Mouse (Mus musculus) MEL (cell line): ENCODE results near the gene Chst14. TPM values are rescaled to one million over a fixed set of nuclear protein-coding genes. Genes with fewer than 3 reads are reported as not detected.

Experiments used
- DNase-seq: peaks from one replicate; pipeline ENCODE4 v3.0.0; 2011; ENCODE audit warnings: low read depth, low spot score
- H3K27ac ChIP-seq: 2 replicates; pipeline ENCODE4 v1.5.1; 2012; ENCODE audit warnings: low read depth, mild to moderate bottlenecking, control low read depth, low read length, moderate library complexity; ENCODE audit not compliant: control insufficient read depth
- H3K27me3 ChIP-seq, 2 experiments: fragments of 150-350 bp in 1 of 2; sonication (generic) in 1 of 2; 2 replicates each; pipeline ENCODE4 v1.6.1; 2012; ENCODE audit warnings: low read length in 2 of 2, mild to moderate bottlenecking in 2 of 2, improper control_type of control experiment in 1 of 2, moderate library complexity in 1 of 2; ENCODE audit not compliant: insufficient read depth in 2 of 2, control insufficient read depth in 1 of 2
- H3K36me3 ChIP-seq, 2 experiments: 2 replicates each; pipeline ENCODE4 v1.6.1; 2012 to 2014; ENCODE audit warnings: low read length in 2 of 2, improper control_type of control experiment in 1 of 2, inconsistent platforms in 1 of 2, mild to moderate bottlenecking in 1 of 2; ENCODE audit not compliant: insufficient read depth in 2 of 2, control insufficient read depth in 1 of 2
- H3K4me1 ChIP-seq, 2 experiments: fragments of 150-350 bp in 1 of 2; sonication (generic) in 1 of 2; 2 replicates each; pipeline ENCODE4 v1.6.1; 2012; ENCODE audit warnings: low read length in 2 of 2, improper control_type of control experiment in 1 of 2, mild to moderate bottlenecking in 1 of 2; ENCODE audit not compliant: insufficient read depth in 2 of 2, control insufficient read depth in 1 of 2
- H3K4me3 ChIP-seq, 2 experiments: fragments of 150-350 bp in 1 of 2; sonication (generic) in 1 of 2; 2 replicates each; pipeline ENCODE4 v1.5.1; 2012; ENCODE audit warnings: low read depth in 2 of 2, low read length in 2 of 2, mild to moderate bottlenecking in 2 of 2, moderate library complexity in 2 of 2, control low read depth in 1 of 2, improper control_type of control experiment in 1 of 2; ENCODE audit not compliant: control insufficient read depth in 1 of 2, insufficient read depth in 1 of 2
- H3K79me2 ChIP-seq: 2 replicates; pipeline ENCODE4 v1.6.1; 2012; ENCODE audit warnings: mild to moderate bottlenecking, low read length, moderate library complexity; ENCODE audit not compliant: control insufficient read depth, poor library complexity, insufficient read depth
- H3K9ac ChIP-seq: 2 replicates; pipeline ENCODE4 v1.6.1; 2012; ENCODE audit warnings: low read depth, mild to moderate bottlenecking, control low read depth, low read length, moderate library complexity; ENCODE audit not compliant: control insufficient read depth, poor library complexity, severe bottlenecking
- H3K9me3 ChIP-seq: fragments of 150-350 bp; sonication (generic); replicated peaks from 2 replicates; pipeline ENCODE4 v1.6.1; 2012; ENCODE audit warnings: mild to moderate bottlenecking, low read length, improper control_type of control experiment, moderate library complexity; ENCODE audit not compliant: insufficient read depth
- BHLHE40 ChIP-seq: IDR thresholded peaks from 2 replicates; pipeline ENCODE4 v1.6.1; 2012; ENCODE audit warnings: low read depth, mild to moderate bottlenecking, inconsistent platforms, low read length, improper control_type of control experiment, borderline replicate concordance
- CHD2 ChIP-seq: IDR thresholded peaks from 2 replicates; pipeline ENCODE4 v1.6.1; 2011; ENCODE audit warnings: low read length, improper control_type of control experiment
- CTCF ChIP-seq, 3 experiments: IDR thresholded peaks in 2 of 3; conservative IDR thresholded peaks in 1 of 3; 2 replicates each; pipeline ENCODE4 v1.5.1; 2011 to 2012; ENCODE audit warnings: low read length in 3 of 3, low read depth in 2 of 3, mild to moderate bottlenecking in 2 of 3, improper control_type of control experiment in 1 of 3, inconsistent platforms in 1 of 3, mixed read lengths in 1 of 3, moderate library complexity in 1 of 3; ENCODE audit not compliant: control insufficient read depth in 1 of 3, insufficient read depth in 1 of 3, poor library complexity in 1 of 3, severe bottlenecking in 1 of 3
- ELF1 ChIP-seq: IDR thresholded peaks from 2 replicates; pipeline ENCODE4 v1.6.1; 2014; ENCODE audit warnings: low read depth, mild to moderate bottlenecking, inconsistent platforms, low read length, improper control_type of control experiment, moderate library complexity
- ETS1 ChIP-seq: IDR thresholded peaks from 2 replicates; pipeline ENCODE4 v1.6.1; 2012; ENCODE audit warnings: low read depth, mild to moderate bottlenecking, inconsistent platforms, low read length, improper control_type of control experiment, moderate library complexity
- GABPA ChIP-seq: IDR thresholded peaks from 2 replicates; pipeline ENCODE4 v1.6.1; 2012; ENCODE audit warnings: low read depth, mild to moderate bottlenecking, inconsistent platforms, low read length, improper control_type of control experiment, moderate library complexity
- GATA1 ChIP-seq: IDR thresholded peaks from 2 replicates; pipeline ENCODE4 v1.6.1; 2011; ENCODE audit warnings: low read depth, low read length, improper control_type of control experiment
- HCFC1 ChIP-seq: IDR thresholded peaks from 2 replicates; pipeline ENCODE4 v1.6.1; 2012; ENCODE audit warnings: low read depth, mild to moderate bottlenecking, inconsistent platforms, low read length, improper control_type of control experiment, moderate library complexity
- KAT2A ChIP-seq: conservative IDR thresholded peaks from 2 replicates; pipeline ENCODE4 v1.6.1; 2012; ENCODE audit warnings: low read depth, low read length, improper control_type of control experiment, inconsistent platforms
- MAFK ChIP-seq: IDR thresholded peaks from 2 replicates; pipeline ENCODE4 v1.6.1; 2011; ENCODE audit warnings: low read depth, mild to moderate bottlenecking, low read length, improper control_type of control experiment, borderline replicate concordance
- MAX ChIP-seq: IDR thresholded peaks from 2 replicates; pipeline ENCODE4 v1.6.1; 2011; ENCODE audit warnings: low read length, improper control_type of control experiment
- MAZ ChIP-seq: IDR thresholded peaks from 2 replicates; pipeline ENCODE4 v1.6.1; 2012; ENCODE audit warnings: low read depth, mild to moderate bottlenecking, inconsistent platforms, low read length, improper control_type of control experiment
- MXI1 ChIP-seq: IDR thresholded peaks from 2 replicates; pipeline ENCODE4 v1.6.1; 2011; ENCODE audit warnings: mild to moderate bottlenecking, low read depth, low read length, improper control_type of control experiment
- MYB ChIP-seq: IDR thresholded peaks from 2 replicates; pipeline ENCODE4 v1.6.1; 2011; ENCODE audit warnings: mild to moderate bottlenecking, low read depth, low read length, improper control_type of control experiment
- MYC ChIP-seq: IDR thresholded peaks from 2 replicates; pipeline ENCODE4 v1.6.1; 2011; ENCODE audit warnings: low read depth, mild to moderate bottlenecking, low read length, improper control_type of control experiment, moderate library complexity
- NELFE ChIP-seq: IDR thresholded peaks from 2 replicates; pipeline ENCODE4 v1.6.1; 2011; ENCODE audit warnings: low read depth, low read length, improper control_type of control experiment
- NRF1 ChIP-seq: IDR thresholded peaks from 2 replicates; pipeline ENCODE4 v1.6.1; 2014; ENCODE audit warnings: low read depth, mild to moderate bottlenecking, inconsistent platforms, low read length, improper control_type of control experiment, moderate library complexity; ENCODE audit not compliant: poor library complexity, insufficient read depth, severe bottlenecking
- POLR2A ChIP-seq, 2 experiments: IDR thresholded peaks; 2 replicates each; pipeline ENCODE4 v1.6.1; 2011 to 2012; ENCODE audit warnings: low read length in 2 of 2, mild to moderate bottlenecking in 2 of 2, control low read depth in 1 of 2, improper control_type of control experiment in 1 of 2, low read depth in 1 of 2, moderate library complexity in 1 of 2; ENCODE audit not compliant: control insufficient read depth in 1 of 2, insufficient read depth in 1 of 2, poor library complexity in 1 of 2
- POLR2AphosphoS5 ChIP-seq: IDR thresholded peaks from 2 replicates; pipeline ENCODE4 v1.6.1; 2012; ENCODE audit warnings: low read depth, borderline replicate concordance, mild to moderate bottlenecking, inconsistent platforms, low read length, moderate library complexity, mixed read lengths
- RAD21 ChIP-seq: IDR thresholded peaks from 2 replicates; pipeline ENCODE4 v1.6.1; 2011; ENCODE audit warnings: mild to moderate bottlenecking, low read depth, low read length, improper control_type of control experiment
- SIN3A ChIP-seq: IDR thresholded peaks from 2 replicates; pipeline ENCODE4 v1.6.1; 2012; ENCODE audit warnings: low read length, improper control_type of control experiment, inconsistent platforms
- TAL1 ChIP-seq: IDR thresholded peaks from 2 replicates; pipeline ENCODE4 v1.6.1; 2012; ENCODE audit warnings: mild to moderate bottlenecking, inconsistent platforms, low read length, moderate library complexity, mixed read lengths
- TBP ChIP-seq: IDR thresholded peaks from 2 replicates; pipeline ENCODE4 v1.8.0; 2011; ENCODE audit warnings: low read depth, low read length, improper control_type of control experiment
- TCF12 ChIP-seq: IDR thresholded peaks from 2 replicates; pipeline ENCODE4 v1.6.1; 2014; ENCODE audit warnings: low read depth, mild to moderate bottlenecking, inconsistent platforms, low read length, improper control_type of control experiment, moderate library complexity
- UBTF ChIP-seq: IDR thresholded peaks from 2 replicates; pipeline ENCODE4 v1.6.1; 2012; ENCODE audit warnings: low read depth, mild to moderate bottlenecking, inconsistent platforms, low read length, improper control_type of control experiment, moderate library complexity, borderline replicate concordance; ENCODE audit not compliant: insufficient read depth
- USF1 ChIP-seq: IDR thresholded peaks from 2 replicates; pipeline ENCODE4 v1.6.1; 2014; ENCODE audit warnings: low read depth, mild to moderate bottlenecking, inconsistent platforms, low read length, improper control_type of control experiment, moderate library complexity
- USF2 ChIP-seq, 2 experiments: IDR thresholded peaks; 2 replicates each; pipeline ENCODE4 v1.6.1; 2011 to 2012; ENCODE audit warnings: improper control_type of control experiment in 2 of 2, low read length in 2 of 2, borderline replicate concordance in 1 of 2, inconsistent platforms in 1 of 2, low read depth in 1 of 2, mild to moderate bottlenecking in 1 of 2; ENCODE audit not compliant: insufficient read depth in 1 of 2
- ZC3H11A ChIP-seq: IDR thresholded peaks from 2 replicates; pipeline ENCODE4 v1.6.1; 2012; ENCODE audit warnings: low read depth, mild to moderate bottlenecking, inconsistent platforms, low read length, improper control_type of control experiment
- ZMIZ1 ChIP-seq: IDR thresholded peaks from 2 replicates; pipeline ENCODE4 v1.6.1; 2012; ENCODE audit warnings: low read depth, mild to moderate bottlenecking, inconsistent platforms, low read length, improper control_type of control experiment, moderate library complexity
- ZNF384 ChIP-seq: IDR thresholded peaks from 2 replicates; pipeline ENCODE4 v1.6.1; 2012; ENCODE audit warnings: low read depth, mild to moderate bottlenecking, inconsistent platforms, low read length, improper control_type of control experiment
- polyA plus RNA-seq, 2 experiments: library from polyadenylated mRNA; stranded (reverse) in 1 of 2; unstranded in 1 of 2; fragments of >175 nt in 1 of 2; fragments of >200 nt in 1 of 2; gene quantifications; 2 replicates each; pipeline versions ENCODE4 v1.2.1 to v1.2.4; 2012; ENCODE audit warnings: low replicate concordance in 2 of 2, low read depth in 1 of 2; ENCODE audit not compliant: insufficient read length in 2 of 2, insufficient read depth in 1 of 2, missing spikeins in 1 of 2
- total RNA-seq: library from RNA; depleted of rRNA; stranded (reverse); fragments of 300-350 nt; gene quantifications from 2 replicates; pipeline ENCODE4 v1.2.3, GENCODE M21; 2012

Gene Chst14
- total and polyA plus RNA-seq, 3 experiments, result 2.2 to 5.0 TPM; not detected in 1

GRCm38 (mm10) chr2:118901175-118902031 is 24.9 kb upstream of the Chst14 start:
- Histone ChIP-seq H3K36me3 (peaks cover 0 to 24% of the 10 kb centered on the region in 2 experiments; a peak in 2 of 4 replicates), H3K79me2 (peaks cover 35% of the 10 kb centered on the region), H3K27me3 (no peaks in the 10 kb centered on the region; a peak in 1 of 4 replicates), H3K4me1 (peaks cover 3 to 38% of the 10 kb centered on the region in 2 experiments), H3K9ac (peak overlapping the region; percentile 96), H3K27ac (peak overlapping the region; percentile 45), H3K9me3 (no peaks in the 10 kb centered on the region), H3K4me3 (peak overlapping the region; percentile 86 to 99)
- peak; percentile 97 for DNase-seq
- peak; percentile 71 for TF ChIP-seq HCFC1
- TF ChIP-seq NELFE, result peak; percentile 65; the same call in 1 of the 2 replicates
- peak in 1 of 3 experiments; percentile 35; a peak in 2 of 6 replicates for TF ChIP-seq CTCF (IDR thresholded peaks at IDR 0.05 in 2 of 3, conservative IDR thresholded peaks at IDR 0.05 in 1 of 3; ENCODE audit: control insufficient read depth in 1 of 3, insufficient read depth in 1 of 3, low read depth in 2 of 3, low read length in 3 of 3, poor library complexity in 1 of 3, severe bottlenecking in 1 of 3)
- TF ChIP-seq ELF1, result peak; percentile 90
- no peak for TF ChIP-seq USF2 (IDR thresholded peaks at IDR 0.05; ENCODE audit: borderline replicate concordance in 1 of 2, insufficient read depth in 1 of 2, low read depth in 1 of 2, low read length in 2 of 2)
- peak; percentile 32; the same call in 1 of the 2 replicates for TF ChIP-seq NRF1
- peak; percentile 30; the same call in 1 of the 2 replicates for TF ChIP-seq CHD2
- TF ChIP-seq USF1, result no peak
- no peak for TF ChIP-seq MAX
- no peak for TF ChIP-seq MYB
- no peak for TF ChIP-seq TCF12
- no peak for TF ChIP-seq GABPA
- peak; percentile 51; the same call in 1 of the 2 replicates for TF ChIP-seq MAZ
- no peak for TF ChIP-seq TAL1
- TF ChIP-seq POLR2AphosphoS5, result no peak
- peak; percentile 60 for TF ChIP-seq MXI1
- TF ChIP-seq MAFK, result no peak
- TF ChIP-seq ZNF384, result no peak
- TF ChIP-seq ETS1, result no peak
- TF ChIP-seq TBP, result no peak
- TF ChIP-seq ZMIZ1, result peak; percentile 40; the same call in 1 of the 2 replicates
- TF ChIP-seq ZC3H11A, result no peak
- no peak for TF ChIP-seq KAT2A
- no peak for TF ChIP-seq SIN3A
- peak; percentile 24 to 56; a peak in 1 of 4 replicates for TF ChIP-seq POLR2A (IDR thresholded peaks at IDR 0.05; ENCODE audit: control insufficient read depth in 1 of 2, insufficient read depth in 1 of 2, low read depth in 1 of 2, low read length in 2 of 2, poor library complexity in 1 of 2)
- TF ChIP-seq BHLHE40, result no peak
- no peak for TF ChIP-seq MYC
- no peak for TF ChIP-seq GATA1
- no peak for TF ChIP-seq RAD21
- TF ChIP-seq UBTF, result peak; percentile 73; the same call in 1 of the 2 replicates
